Mouse (Mus musculus) B cell, adult 2 months (primary cell): ENCODE data around the gene Trmt5.

Experiments
- DNase-seq, 2 experiments: peaks; one replicate each; pipeline ENCODE4 v3.0.0; 2022

Gene Trmt5

DNA sequence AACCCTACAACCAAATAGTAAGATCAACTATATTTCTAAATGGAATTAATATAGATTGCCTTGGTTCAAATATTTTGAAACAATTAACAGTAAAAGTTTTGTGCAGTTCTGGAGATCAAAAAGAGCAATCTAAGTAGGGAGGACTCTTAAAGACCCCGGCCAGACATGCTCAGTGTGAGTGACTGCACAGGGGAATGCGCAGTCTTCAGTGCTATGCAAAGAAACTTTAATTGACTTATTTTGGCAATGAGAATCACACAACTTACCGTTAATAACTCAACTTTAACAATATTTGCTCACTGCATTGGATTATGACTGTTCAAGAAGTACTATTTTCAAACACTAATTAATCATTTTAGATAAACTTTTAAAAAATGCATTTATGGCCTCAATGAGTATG lies 17.0 kb downstream of the Trmt5 start:
- DNase-seq: no peak

DNA sequence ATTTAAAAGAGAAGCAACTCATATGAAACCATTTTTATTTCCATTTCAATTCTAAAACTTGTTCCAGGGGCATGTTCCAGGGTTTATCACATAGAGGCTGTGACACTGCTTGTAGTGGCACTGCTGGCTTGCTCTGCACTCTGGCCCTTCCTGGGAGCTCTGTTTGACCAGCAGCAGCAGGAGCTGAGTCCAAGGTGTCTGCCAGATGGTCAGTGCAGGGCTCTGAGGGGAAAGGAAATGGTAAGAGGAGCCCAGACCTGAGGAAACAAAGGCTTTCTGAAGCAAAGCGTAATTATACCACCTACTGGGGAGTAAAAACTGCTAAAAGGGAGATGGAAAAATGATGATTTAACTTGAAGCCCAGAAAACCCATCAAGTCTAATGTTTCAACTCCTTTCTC lies 18.0 kb downstream of the Trmt5 start:
- no peak for DNase-seq

DNA sequence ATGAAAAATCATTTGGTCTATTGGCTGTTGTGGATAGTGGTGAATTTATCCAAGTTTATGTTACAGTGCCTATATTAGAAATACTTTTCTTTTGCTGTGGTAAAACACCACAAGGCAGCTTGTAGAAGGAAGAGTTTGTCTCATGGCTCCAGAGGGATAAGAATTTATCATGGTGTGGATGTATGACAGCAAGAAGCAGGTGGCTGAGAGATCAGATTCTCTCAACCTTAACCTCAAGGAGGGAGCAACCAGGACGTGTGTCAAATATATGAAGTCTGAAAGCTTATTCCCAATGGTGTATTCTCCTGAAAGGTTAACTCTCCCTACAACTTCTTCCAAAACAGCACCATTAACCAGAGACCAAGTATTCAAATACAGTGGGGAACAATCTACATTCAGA lies 19.9 kb downstream of the Trmt5 start:
- no peak for DNase-seq

DNA sequence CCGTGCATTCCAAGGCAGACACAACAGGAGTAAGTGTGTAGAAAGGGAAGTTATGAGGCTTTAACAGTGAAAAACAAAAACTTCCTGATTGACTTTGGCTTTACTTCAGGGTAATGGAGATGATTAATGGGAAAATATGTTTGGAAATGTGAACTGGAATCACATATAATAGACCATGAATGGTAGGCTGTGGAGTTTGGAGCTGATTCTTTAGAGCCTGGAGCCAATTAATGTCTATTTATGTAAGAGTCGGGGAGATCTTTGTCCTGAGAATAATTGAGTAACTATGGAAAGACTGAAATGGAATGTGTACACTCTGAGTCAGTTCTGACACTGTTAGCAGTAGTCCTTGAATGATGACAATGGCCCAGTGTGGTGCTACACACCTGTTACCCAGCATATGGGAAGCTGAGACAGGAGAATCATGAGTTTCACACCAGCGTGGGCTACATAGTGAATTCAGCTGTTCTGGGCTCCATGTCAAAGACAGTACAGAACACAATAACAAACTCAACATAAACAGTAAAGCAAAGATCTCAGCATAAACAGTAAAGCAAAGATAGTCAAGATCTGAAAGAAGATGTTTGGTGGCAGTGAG lies 21.0 kb downstream of the Trmt5 start:
- no peak for DNase-seq

DNA sequence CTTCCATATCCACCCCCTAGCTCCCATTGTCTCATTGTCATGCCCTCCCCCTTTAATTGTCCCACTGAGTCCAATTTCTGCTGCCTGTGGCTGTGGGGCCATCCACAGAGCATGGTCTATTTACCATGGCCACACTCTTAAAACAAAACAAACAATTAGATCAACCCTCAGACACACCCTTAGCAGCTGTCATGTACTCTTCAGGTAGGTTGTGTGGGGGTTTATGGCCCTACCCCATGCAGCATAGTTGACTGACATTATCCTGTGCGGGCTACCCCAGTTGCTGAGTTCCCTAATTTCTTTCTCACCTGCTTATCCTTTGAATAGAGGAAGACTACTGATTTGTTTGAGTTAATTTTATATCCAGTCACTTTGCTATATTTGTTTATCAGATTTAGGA lies 26.2 kb downstream of the Trmt5 start:
- no peak for DNase-seq

DNA sequence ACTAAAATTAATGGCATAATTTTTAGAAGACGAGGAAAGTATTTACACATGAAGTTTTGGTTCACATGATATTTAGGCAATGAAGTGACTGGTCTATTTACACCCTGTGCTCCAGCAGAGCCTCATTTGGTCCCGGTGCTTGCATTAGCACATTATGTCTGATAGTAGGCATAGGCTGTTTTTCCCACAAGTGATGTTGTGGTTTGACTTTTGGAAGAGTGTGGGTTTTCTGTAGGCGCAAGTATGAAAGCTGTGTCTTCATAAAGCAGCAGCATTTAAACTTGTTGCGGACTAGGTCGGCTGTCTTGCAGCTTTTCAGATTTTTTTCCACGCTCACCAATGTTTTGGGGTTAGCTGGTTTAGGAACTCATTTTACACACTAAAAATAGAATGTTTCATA lies 27.2 kb downstream of the Trmt5 start:
- no peak for DNase-seq

DNA sequence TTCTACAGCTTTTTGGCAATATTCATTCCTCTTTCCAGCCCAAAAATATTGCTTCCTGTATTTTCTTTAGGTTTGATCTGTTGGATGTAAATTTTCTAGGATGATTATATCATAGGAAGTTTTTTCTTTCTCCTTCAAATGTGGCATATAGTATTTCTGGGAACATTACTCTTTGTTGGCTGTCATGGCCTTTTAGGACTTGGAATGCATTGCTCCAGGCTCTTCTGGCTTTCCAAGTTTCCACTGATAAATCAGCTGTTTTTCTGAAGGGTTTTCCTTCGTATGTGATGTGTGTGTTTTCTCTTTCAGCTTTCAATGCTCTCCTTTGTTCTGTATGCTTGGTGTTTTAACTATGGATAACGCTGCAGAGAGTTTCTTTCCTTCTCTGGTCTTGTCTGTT lies 31.5 kb downstream of the Trmt5 start:
- DNase-seq: no peak

DNA sequence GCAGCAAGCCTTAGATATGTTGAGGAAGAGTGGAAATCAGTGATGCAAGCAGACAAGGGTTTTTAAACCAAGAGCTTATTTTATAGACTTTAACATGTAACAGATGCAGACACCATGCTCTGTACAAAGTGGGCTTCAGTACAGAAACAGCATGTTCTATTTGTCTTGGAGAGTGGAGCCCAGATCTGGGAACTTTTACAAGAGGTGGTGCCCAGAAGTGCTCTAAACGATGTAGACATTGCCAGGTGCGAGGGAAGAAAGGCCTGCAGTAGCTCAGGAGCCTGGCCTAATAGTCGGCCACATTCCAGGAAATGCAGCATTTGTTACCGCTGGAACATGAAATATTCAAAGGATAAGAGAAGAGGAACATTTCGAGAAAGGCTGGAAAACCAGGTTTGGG lies 40.8 kb downstream of the Trmt5 start:
- no peak for DNase-seq

DNA sequence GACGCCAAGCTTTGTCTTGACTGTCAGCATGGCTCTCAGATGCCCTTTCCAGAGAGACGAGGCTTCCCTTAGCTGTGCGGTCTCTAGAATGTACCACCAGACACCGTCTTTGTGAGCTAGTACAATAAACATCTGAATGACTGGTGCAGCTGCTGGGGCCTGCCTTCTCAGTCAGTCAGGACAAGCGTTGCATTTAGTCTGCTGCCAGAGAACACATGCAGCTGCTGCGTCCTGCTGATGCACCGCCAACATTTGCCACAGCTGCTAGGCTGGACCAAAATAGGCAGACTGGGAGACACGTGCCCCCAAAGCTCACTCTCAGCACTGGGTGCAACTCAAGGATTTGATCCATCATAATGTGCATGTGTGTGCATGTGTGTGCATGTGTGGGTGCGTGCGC lies 44.5 kb downstream of the Trmt5 start:
- DNase-seq: no peak

DNA sequence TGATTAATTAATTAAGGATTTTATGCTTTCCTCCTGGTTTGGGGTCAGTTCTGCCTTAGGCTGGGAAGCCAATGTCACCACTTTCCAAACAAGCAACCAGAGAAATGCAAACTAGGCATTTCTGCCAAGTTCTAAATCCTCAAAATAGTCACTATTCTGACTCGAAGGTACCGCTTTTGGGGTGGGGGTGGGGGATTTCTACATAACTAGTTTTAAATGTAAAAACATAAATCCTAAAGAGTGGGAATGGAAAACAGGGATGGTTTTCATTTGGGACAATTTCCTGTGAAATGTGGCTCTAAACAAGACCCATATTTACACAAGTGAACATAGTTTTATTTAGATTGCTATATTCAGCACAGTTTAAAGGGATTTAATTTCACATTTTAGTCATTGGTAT lies 53.9 kb downstream of the Trmt5 start:
- no peak for DNase-seq

DNA sequence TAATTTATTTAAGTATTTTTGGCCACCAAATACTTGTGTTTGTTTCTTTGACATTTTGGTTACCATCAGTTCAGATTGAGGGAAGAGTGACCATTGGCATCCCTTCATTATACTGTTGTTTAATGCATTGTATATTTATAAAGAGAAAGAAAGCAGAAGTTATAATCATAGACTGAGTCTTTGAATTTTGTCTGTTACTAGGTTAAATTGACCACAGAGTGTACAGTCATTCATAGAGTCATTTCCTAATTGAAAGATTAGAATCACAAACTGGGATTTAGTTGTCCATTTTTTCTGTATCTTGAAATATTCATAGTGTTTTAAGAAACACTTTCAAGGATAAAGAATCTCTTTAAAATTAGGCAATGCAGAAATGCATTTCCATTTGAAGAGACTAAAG lies 55.0 kb downstream of the Trmt5 start:
- no peak for DNase-seq

DNA sequence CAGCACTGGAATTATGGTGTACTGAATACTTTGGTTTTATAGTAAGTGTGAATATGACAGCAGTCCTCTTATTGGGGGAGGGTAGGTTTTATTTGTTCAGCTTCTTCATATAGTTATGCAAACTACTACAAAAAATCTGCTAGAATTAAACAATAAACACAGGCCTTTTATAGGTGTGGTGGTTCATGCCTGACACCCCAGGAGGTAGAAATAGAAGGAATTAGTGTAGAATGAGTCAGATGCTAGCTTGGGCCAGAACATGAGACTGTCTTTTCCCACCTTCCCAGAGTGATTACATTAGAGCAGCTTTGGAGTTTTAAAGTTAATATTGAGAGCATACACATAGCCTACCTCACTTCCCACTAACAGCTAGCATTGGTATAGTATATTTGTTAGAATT lies 56.3 kb downstream of the Trmt5 start:
- DNase-seq: no peak
